Comparison of ENCODE assay signal across 19 mouse cellular contexts in genomic region chr16:10004096-10004495, GRCm38 (mm10). TPM values are rescaled to one million over a fixed set of nuclear protein-coding genes. Genes with fewer than 3 reads are reported as not detected.
"Had no signal": no experiment of that assay in that cellular context is flagged by ENCODE, and none has a peak within 500 bp of the region (broad histone marks: within the 10 kb centered on the region; RNA-seq: fewer than 3 reads in every experiment).

No protein-coding gene starts in this region.

- H3K4me1 ChIP-seq: limb, embryonic 12.5 days; limb, embryonic 15.5 days; midbrain, embryonic 12.5 days; midbrain, embryonic 15.5 days; neural tube, embryonic 12.5 days; neural tube, embryonic 15.5 days had no signal

- H3K27me3 ChIP-seq: midbrain, embryonic 12.5 days; midbrain, embryonic 15.5 days; neural tube, embryonic 12.5 days; neural tube, embryonic 15.5 days had no signal

- H3K27ac ChIP-seq: limb, embryonic 12.5 days; limb, embryonic 15.5 days; liver, embryonic 14.5 days; macrophage; midbrain, embryonic 12.5 days; midbrain, embryonic 15.5 days; neural tube, embryonic 12.5 days; neural tube, embryonic 15.5 days; stomach, postnatal 0 days had no signal

- DNase-seq: kidney, postnatal 14 days; kidney, postnatal 4 days; left cerebral cortex, postnatal 4 days; liver, postnatal 0 days; lung, embryonic 14.5 days; right cerebral cortex, adult 18-20 months; right cerebral cortex, postnatal 14 days; right cerebral cortex, postnatal 4 days; thymus, adult 18-20 months; thymus, postnatal 36 days had no signal

- H3K9me3 ChIP-seq: limb, embryonic 12.5 days; limb, embryonic 15.5 days; midbrain, embryonic 12.5 days; midbrain, embryonic 15.5 days; neural tube, embryonic 12.5 days; neural tube, embryonic 15.5 days had no signal

- H3K36me3 ChIP-seq: limb, embryonic 12.5 days; limb, embryonic 15.5 days; midbrain, embryonic 12.5 days; midbrain, embryonic 15.5 days; neural tube, embryonic 12.5 days; neural tube, embryonic 15.5 days had no signal

- H3K4me3 ChIP-seq: limb, embryonic 12.5 days; limb, embryonic 15.5 days; midbrain, embryonic 12.5 days; midbrain, embryonic 15.5 days; neural tube, embryonic 12.5 days; neural tube, embryonic 15.5 days had no signal

RNA-seq across cellular contexts. Expression of gene Grin2a, which starts 8.7 kb away (rescaled TPM):
- polyA plus RNA-seq: liver, embryonic 14.5 days; liver, postnatal 0 days; macrophage; stomach, postnatal 0 days had no signal
